Mouse (Mus musculus) liver, embryonic 14.5 days (tissue): ENCODE data around the gene Abcg5. TPM values are rescaled to one million over a fixed set of nuclear protein-coding genes. Genes with fewer than 3 reads are reported as not detected.

Experiments
- ATAC-seq: fragments of 200-750 bp; cut with Nextera tagmentation; 2 replicates; pipeline ENCODE4 v1.8.0; 2017; ENCODE audit warnings: moderate number of reproducible peaks, mild to moderate bottlenecking, moderate library complexity; ENCODE audit not compliant: insufficient read depth
- DNase-seq, 3 experiments: peaks; one replicate each; pipeline ENCODE4 v3.0.0-alpha.2; 2012 to 2013; ENCODE audit warnings: low read depth in 3 of 3, low spot score in 3 of 3
- H3K27ac ChIP-seq: fragments of 300-500 bp; sonication (generic); 2 replicates; pipeline ENCODE4 v1.5.1; 2014; ENCODE audit warnings: moderate library complexity, mild to moderate bottlenecking, control low read depth, inconsistent platforms
- H3K27me3 ChIP-seq: fragments of 300-500 bp; sonication (generic); 2 replicates; pipeline ENCODE4 v1.6.1; 2014; ENCODE audit warnings: mild to moderate bottlenecking, low read length, moderate library complexity; ENCODE audit not compliant: control insufficient read depth, insufficient read depth
- H3K36me3 ChIP-seq: fragments of 300-500 bp; sonication (generic); replicated peaks from 2 replicates; pipeline ENCODE4 v1.6.1; 2014; ENCODE audit warnings: low read depth; ENCODE audit not compliant: control insufficient read depth, insufficient read depth
- H3K4me1 ChIP-seq, 2 experiments: fragments of 200-500 bp in 1 of 2; fragments of 300-500 bp in 1 of 2; sonication (generic) in 1 of 2; replicated peaks; 2 replicates each; pipeline ENCODE4 v1.6.1; 2012 to 2014; ENCODE audit warnings: antibody characterized with exemption in 1 of 2, inconsistent platforms in 1 of 2, low read length in 1 of 2; ENCODE audit not compliant: control insufficient read depth in 2 of 2, insufficient read depth in 2 of 2
- H3K4me2 ChIP-seq: fragments of 300-500 bp; sonication (generic); 2 replicates; pipeline ENCODE4 v1.6.1; 2014; ENCODE audit warnings: low read depth, mild to moderate bottlenecking, control low read depth, moderate library complexity
- H3K4me3 ChIP-seq, 2 experiments: fragments of 200-500 bp in 1 of 2; fragments of 300-500 bp in 1 of 2; sonication (generic) in 1 of 2; 2 replicates each; pipeline ENCODE4 v1.5.1; 2012 to 2014; ENCODE audit warnings: low read depth in 2 of 2, low read length in 2 of 2, mild to moderate bottlenecking in 2 of 2, control low read depth in 1 of 2, inconsistent platforms in 1 of 2, moderate library complexity in 1 of 2; ENCODE audit not compliant: insufficient read depth in 1 of 2
- H3K9ac ChIP-seq: fragments of 300-500 bp; sonication (generic); replicated peaks from 2 replicates; pipeline ENCODE4 v1.6.1; 2014; ENCODE audit warnings: mild to moderate bottlenecking, control low read depth, moderate library complexity
- H3K9me3 ChIP-seq: fragments of 300-500 bp; sonication (generic); 2 replicates; pipeline ENCODE4 v1.6.1; 2016; ENCODE audit warnings: low read length, mixed read lengths; ENCODE audit not compliant: control insufficient read depth
- CTCF ChIP-seq: IDR thresholded peaks from 2 replicates; pipeline ENCODE4 v1.5.1; 2016; ENCODE audit warnings: antibody characterized with exemption, low read depth, control low read depth
- EP300 ChIP-seq: IDR thresholded peaks from 2 replicates; pipeline ENCODE4 v1.6.1; 2016; ENCODE audit warnings: antibody characterized with exemption, low read depth
- WGBS: fragments of 180-500 bp; shearing (Covaris S2); extraction: QIAGEN DNeasy Blood & Tissue Kit; methylation state at CpG from one replicate; pipeline ENCODE4 v1.1.7; 2014; ENCODE audit not compliant: insufficient replicate concordance; 5-methylcytosine and 5-hydroxymethylcytosine counted together
- polyA plus RNA-seq, 2 experiments: library from polyadenylated mRNA; depleted of rRNA in 1 of 2; stranded (reverse) in 1 of 2; unstranded in 1 of 2; fragments of >200 nt; fragmentation: Nextera tagmentation in 1 of 2; extraction: Ambion mirVana in 1 of 2; gene quantifications; 2 replicates each; pipeline versions ENCODE4 v1.2.1 to v1.2.3; 2012 to 2014

Abcg5 gene
- polyA plus RNA-seq, 2 experiments = 0.33 TPM

GRCm38 (mm10) chr17:84681670-84682069 lies 1.1 kb downstream of the Abcg5 start:
- no peaks in the 10 kb centered on the region for H3K27me3 ChIP-seq
- H3K27ac ChIP-seq = no peak overlapping the region
- no peak overlapping the region for H3K4me2 ChIP-seq
- H3K4me3 ChIP-seq = no peak overlapping the region
- WGBS = 52% methylated on average over 3 of the region's 3 CpGs
- no peaks in the 10 kb centered on the region for H3K9me3 ChIP-seq
- DNase-seq (no peak), ATAC-seq (no peak)
- no peak overlapping the region for H3K9ac ChIP-seq
- no peaks in the 10 kb centered on the region for H3K36me3 ChIP-seq
- TF ChIP-seq EP300 = no peak
- TF ChIP-seq CTCF = no peak
- H3K4me1 ChIP-seq = peaks cover 0 to 2% of the 10 kb centered on the region in 2 experiments; a peak in 1 of 4 replicates

- Histone ChIP-seq H3K4me2 (no peak overlapping the region), H3K27ac (no peak overlapping the region), H3K9ac (no peak overlapping the region), H3K4me3 (no peak overlapping the region), H3K9me3 (no peaks in the 10 kb centered on the region), H3K4me1 (no peaks in the 10 kb centered on the region), H3K36me3 (no peaks in the 10 kb centered on the region), H3K27me3 (no peaks in the 10 kb centered on the region)
- WGBS = 56% methylated on average over 11 of the region's 11 CpGs
- DNase-seq (no peak), ATAC-seq (no peak)
- TF ChIP-seq EP300 (no peak), CTCF (no peak)
These were observed 5.2 kb downstream of the Abcg5 start for GRCm38 (mm10) chr17:84677595-84677994.

GRCm38 (mm10) chr17:84675951-84676366 lies 6.9 kb downstream of the Abcg5 start, which contains the start of gene Abcg8:
Gene Abcg8, plus strand, starts transcription at chr17:84676302.
- Histone ChIP-seq H3K9ac (no peak within 1 kb of the TSS), H3K4me3 (peak within 1 kb of the TSS in 1 of 2 experiments; percentile 13; a peak in 1 of 4 replicates), H3K27me3 (no peaks in the 10 kb centered on the region), H3K4me2 (peak within 1 kb of the TSS; percentile 51), H3K36me3 (no peaks in the 10 kb centered on the region), H3K27ac (no peak within 1 kb of the TSS), H3K4me1 (no peaks in the 10 kb centered on the region), H3K9me3 (no peaks in the 10 kb centered on the region)
- 3% methylated on average over 24 of the region's 24 CpGs for WGBS
- ATAC-seq (no peak), DNase-seq (no peak)
- TF ChIP-seq EP300 = no peak
- TF ChIP-seq CTCF = no peak

GRCm38 (mm10) chr17:84675204-84675603 lies 7.6 kb downstream of the Abcg5 start:
- TF ChIP-seq EP300 (no peak), CTCF (no peak)
- H3K4me1 ChIP-seq = no peaks in the 10 kb centered on the region
- no peaks in the 10 kb centered on the region for H3K27me3 ChIP-seq
- DNase-seq = no peak
- H3K27ac ChIP-seq = no peak overlapping the region
- H3K9ac ChIP-seq = no peak overlapping the region
- no peak overlapping the region for H3K4me3 ChIP-seq
- H3K9me3 ChIP-seq = no peaks in the 10 kb centered on the region
- ATAC-seq = no peak
- H3K4me2 ChIP-seq = no peak overlapping the region
- WGBS = 59% methylated on average over 4 of the region's 4 CpGs
- H3K36me3 ChIP-seq = no peaks in the 10 kb centered on the region

- TF ChIP-seq CTCF (no peak), EP300 (no peak)
- Histone ChIP-seq H3K4me1 (no peaks in the 10 kb centered on the region), H3K9me3 (no peaks in the 10 kb centered on the region), H3K36me3 (no peaks in the 10 kb centered on the region), H3K27me3 (no peaks in the 10 kb centered on the region), H3K4me3 (no peak overlapping the region), H3K27ac (no peak overlapping the region), H3K4me2 (no peak overlapping the region), H3K9ac (no peak overlapping the region)
- no peak for ATAC-seq
- 58% methylated on average over 7 of the region's 7 CpGs for WGBS
- no peak for DNase-seq
These were observed 8.8 kb downstream of the Abcg5 start for GRCm38 (mm10) chr17:84674048-84674447.
